Mouse (Mus musculus) lung, postnatal 0 days (tissue): ENCODE measurements at regions not wholly inside any gene's neighbourhood (a gene's known extent, or its start where the extent isn't known, plus 50 kb on each side); places are given as distances from the start of the nearest gene placed in this dataset.
A peak's percentile ranks its signal among the peaks of the same experiment; 100 is the strongest.

Source experiments
- ATAC-seq: fragments of 200-750 bp; cut with Nextera tagmentation; 2 replicates; pipeline ENCODE4 v1.8.0; 2017; ENCODE audit warnings: moderate library complexity
- DNase-seq: peaks from one replicate; pipeline ENCODE4 v3.0.0-alpha.2; 2016; ENCODE audit warnings: low spot score
- H3K27ac ChIP-seq: fragments of 300-500 bp; sonication (generic); 2 replicates; pipeline ENCODE4 v1.5.1; 2014; ENCODE audit warnings: antibody characterized with exemption, mild to moderate bottlenecking, low read length, mixed read lengths
- H3K27me3 ChIP-seq: fragments of 300-500 bp; sonication (generic); replicated peaks from 2 replicates; pipeline ENCODE4 v1.6.1; 2014; ENCODE audit warnings: low read length, mixed read lengths; ENCODE audit not compliant: insufficient read depth
- H3K36me3 ChIP-seq: fragments of 300-500 bp; sonication (generic); 2 replicates; pipeline ENCODE4 v1.6.1; 2014; ENCODE audit warnings: low read length, mixed read lengths; ENCODE audit not compliant: insufficient read depth
- H3K4me1 ChIP-seq: fragments of 300-500 bp; sonication (generic); 2 replicates; pipeline ENCODE4 v1.6.1; 2014; ENCODE audit warnings: antibody characterized with exemption, low read depth, low read length, mixed read lengths; ENCODE audit not compliant: insufficient read depth
- H3K4me2 ChIP-seq: fragments of 300-500 bp; sonication (generic); replicated peaks from 2 replicates; pipeline ENCODE4 v1.6.1; 2014; ENCODE audit warnings: low read depth, mild to moderate bottlenecking, low read length, moderate library complexity, mixed read lengths
- H3K4me3 ChIP-seq: fragments of 300-500 bp; sonication (generic); 2 replicates; pipeline ENCODE4 v1.5.1; 2014; ENCODE audit warnings: low read depth, low read length
- H3K9ac ChIP-seq: fragments of 300-500 bp; sonication (generic); replicated peaks from 2 replicates; pipeline ENCODE4 v1.6.1; 2014; ENCODE audit warnings: low read depth, mild to moderate bottlenecking
- H3K9me3 ChIP-seq: fragments of 300-500 bp; sonication (generic); 2 replicates; pipeline ENCODE4 v1.6.1; 2016; ENCODE audit warnings: low read length, mixed read lengths
- CTCF ChIP-seq: IDR thresholded peaks from 2 replicates; pipeline ENCODE4 v1.5.1; 2016; ENCODE audit warnings: antibody characterized with exemption, mild to moderate bottlenecking
- EP300 ChIP-seq: IDR thresholded peaks from 2 replicates; pipeline ENCODE4 v1.6.1; 2016; ENCODE audit warnings: antibody characterized with exemption, mild to moderate bottlenecking, control low read depth
- WGBS: fragments of 180-500 bp; shearing (Covaris S2); extraction: QIAGEN DNeasy Blood & Tissue Kit; methylation state at CpG from one replicate; pipeline ENCODE4 v1.1.7; 2014; 5-methylcytosine and 5-hydroxymethylcytosine counted together

DNA sequence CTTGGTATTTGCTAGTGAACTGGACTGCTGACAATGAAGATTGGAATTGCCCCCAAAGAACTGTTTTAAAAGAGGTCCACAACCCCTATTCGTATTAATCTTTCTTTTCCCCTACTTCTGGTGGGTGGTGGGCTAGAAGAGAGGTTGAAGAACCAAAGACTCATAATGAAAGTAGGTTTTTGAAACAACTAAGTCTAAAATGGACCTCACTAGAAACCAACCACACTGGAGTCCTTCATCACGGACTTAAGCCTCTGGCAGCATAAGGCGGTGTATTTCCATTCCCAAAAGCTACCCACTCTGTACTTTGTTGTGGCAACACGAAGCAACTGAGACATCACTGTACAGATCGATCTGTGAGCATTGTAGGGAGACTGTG, 251.1 kb downstream of the Diras2 start:
- TF ChIP-seq CTCF (no peak), EP300 (no peak)
- H3K27ac ChIP-seq = no peak overlapping the region
- H3K4me1 ChIP-seq = no peaks in the 10 kb centered on the region
- H3K4me2 ChIP-seq = no peak overlapping the region
- ATAC-seq (no peak), DNase-seq (no peak)
- no peaks in the 10 kb centered on the region for H3K36me3 ChIP-seq
- WGBS = 89% methylated on average over 5 of the region's 5 CpGs
- 0 out of 2 replicates have a peak, but pooled peaks cover 2% of the 10 kb centered on the region for H3K9me3 ChIP-seq
- H3K9ac ChIP-seq = no peak overlapping the region
- H3K27me3 ChIP-seq = no peaks in the 10 kb centered on the region
- no peak overlapping the region for H3K4me3 ChIP-seq

DNA sequence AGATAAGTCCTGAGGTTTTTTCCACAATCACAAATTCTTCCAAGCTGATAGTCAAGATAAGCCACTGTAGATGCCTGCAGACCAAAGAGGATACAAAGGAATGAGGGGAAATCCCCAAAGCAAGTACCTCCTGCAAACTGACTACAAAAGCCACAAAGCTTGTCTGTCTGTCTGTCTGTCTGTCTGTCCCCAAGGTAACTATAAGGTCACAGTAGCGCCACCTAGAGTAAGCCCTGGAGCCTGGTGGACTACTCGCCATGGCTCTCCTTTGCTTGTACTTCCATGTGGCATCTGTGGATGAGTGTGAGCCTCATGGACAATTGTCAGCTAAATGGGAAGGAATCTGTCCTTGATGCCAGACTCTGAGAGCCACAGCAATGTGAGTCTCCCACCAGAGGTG, 249.8 kb downstream of the Diras2 start:
- no peak overlapping the region for H3K9ac ChIP-seq
- ATAC-seq (no peak), DNase-seq (no peak)
- TF ChIP-seq CTCF = no peak
- no peaks in the 10 kb centered on the region for H3K27me3 ChIP-seq
- no peak overlapping the region for H3K4me3 ChIP-seq
- H3K27ac ChIP-seq = no peak overlapping the region
- H3K4me2 ChIP-seq = no peak overlapping the region
- no peaks in the 10 kb centered on the region for H3K36me3 ChIP-seq
- H3K9me3 ChIP-seq = 0 out of 2 replicates have a peak, but pooled peaks cover 2% of the 10 kb centered on the region
- no peaks in the 10 kb centered on the region for H3K4me1 ChIP-seq
- 65% methylated on average over 2 of the region's 2 CpGs for WGBS

- H3K4me2 ChIP-seq = no peak overlapping the region
- WGBS = 45% methylated on average over 13 of the region's 13 CpGs
Measured at GRCm38 (mm10) chr13:52282500-52282899, 248.6 kb downstream of the Diras2 start.

GRCm38 (mm10) chr13:52283456-52283855, 247.6 kb downstream of the Diras2 start:
- H3K36me3 ChIP-seq = no peaks in the 10 kb centered on the region
- H3K9me3 ChIP-seq = 0 out of 2 replicates have a peak, but pooled peaks cover 2% of the 10 kb centered on the region
- peak; percentile 95 for ATAC-seq
- H3K4me1 ChIP-seq = no peaks in the 10 kb centered on the region
- peak; percentile 69 for DNase-seq
- no peaks in the 10 kb centered on the region for H3K27me3 ChIP-seq
- 38% methylated on average over 11 of the region's 11 CpGs for WGBS
- TF ChIP-seq EP300 (peak; percentile 91), CTCF (no peak)
- no peak overlapping the region for H3K27ac ChIP-seq
- no peak overlapping the region for H3K4me2 ChIP-seq
- no peak overlapping the region for H3K9ac ChIP-seq
- H3K4me3 ChIP-seq = no peak overlapping the region

More at GRCm38 (mm10) chr13:52282500-52282899, 248.6 kb downstream of the Diras2 start:
- Histone ChIP-seq H3K36me3 (no peaks in the 10 kb centered on the region), H3K27me3 (no peaks in the 10 kb centered on the region), H3K4me1 (no peaks in the 10 kb centered on the region), H3K4me3 (no peak overlapping the region), H3K27ac (no peak overlapping the region), H3K9ac (no peak overlapping the region), H3K9me3 (0 out of 2 replicates have a peak, but pooled peaks cover 2% of the 10 kb centered on the region)
- TF ChIP-seq CTCF (no peak), EP300 (no peak)
- ATAC-seq (no peak), DNase-seq (no peak)

DNA sequence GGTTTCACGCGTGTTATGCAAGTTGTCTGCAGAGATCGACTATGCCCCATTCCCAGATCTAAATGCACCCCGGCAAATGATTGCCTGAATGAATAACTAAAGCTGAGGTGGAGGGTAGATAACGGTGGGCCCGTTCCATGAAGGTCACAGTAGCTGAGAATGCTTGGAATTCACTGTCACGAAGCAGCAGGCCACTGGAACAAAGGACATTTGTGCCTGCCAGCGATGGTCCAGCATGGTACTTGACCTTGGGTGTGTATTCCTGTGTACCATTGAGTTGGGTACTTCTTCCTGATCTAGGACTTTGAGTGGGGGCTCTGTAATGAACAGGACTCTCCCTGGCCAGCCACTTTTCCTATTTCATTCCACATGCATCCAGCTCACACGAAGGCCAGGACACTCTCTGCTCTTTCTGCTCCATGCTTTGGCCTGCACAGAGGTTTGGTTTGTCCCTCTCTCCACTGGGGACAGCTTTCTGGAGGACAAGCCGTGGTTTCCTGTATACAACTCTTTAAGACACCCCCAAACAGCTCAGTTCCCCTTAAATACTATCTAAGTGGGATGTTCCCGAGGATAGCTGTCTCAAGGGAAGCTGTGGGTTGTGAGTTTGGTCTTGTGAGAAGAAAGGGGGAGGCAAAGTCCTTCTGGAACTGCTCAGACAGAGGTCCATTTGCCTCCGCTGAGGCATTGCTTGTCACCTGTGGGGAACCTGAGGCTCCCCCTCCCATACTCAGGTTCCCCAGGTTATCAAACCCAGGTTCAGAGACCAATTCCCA, 246.9 kb downstream of the Diras2 start:
- H3K4me2 ChIP-seq = no peak overlapping the region
- H3K27ac ChIP-seq = no peak overlapping the region
- H3K9me3 ChIP-seq = 0 out of 2 replicates have a peak, but pooled peaks cover 2% of the 10 kb centered on the region
- H3K27me3 ChIP-seq = no peaks in the 10 kb centered on the region
- no peak overlapping the region for H3K4me3 ChIP-seq
- WGBS = 63% methylated on average over 12 of the region's 12 CpGs
- DNase-seq (no peak), ATAC-seq (no peak)
- TF ChIP-seq CTCF (no peak), EP300 (no peak)
- no peaks in the 10 kb centered on the region for H3K4me1 ChIP-seq
- no peak overlapping the region for H3K9ac ChIP-seq
- no peaks in the 10 kb centered on the region for H3K36me3 ChIP-seq

- Histone ChIP-seq H3K36me3 (no peaks in the 10 kb centered on the region), H3K27ac (no peak overlapping the region), H3K9ac (no peak overlapping the region), H3K9me3 (no peaks in the 10 kb centered on the region), H3K4me2 (no peak overlapping the region), H3K27me3 (no peaks in the 10 kb centered on the region), H3K4me3 (no peak overlapping the region), H3K4me1 (no peaks in the 10 kb centered on the region)
- ATAC-seq (no peak), DNase-seq (no peak)
- TF ChIP-seq CTCF (no peak), EP300 (no peak)
- WGBS = 79% methylated on average over 6 of the region's 6 CpGs
Measured at GRCm38 (mm10) chr13:52288400-52288799, 242.7 kb downstream of the Diras2 start.
